Mouse (Mus musculus): ENCODE results near the gene Tfec. TPM values are rescaled to one million over a fixed set of nuclear protein-coding genes. Genes with fewer than 3 reads are reported as not detected.

Gene Tfec
- total RNA-seq (2023): not detected

GRCm38 (mm10) chr6:16898251-16898862 lies at the start of gene Tfec:
TSS of gene Tfec (minus strand) at chr6:16898441.

Other genes starting within 250 kb of the Tfec start
- 10 to 100 TPM; 48.9 to 60.2 TPM for gene Tes, start 166.7 kb upstream of the Tfec start, total RNA-seq (2023)

All from B cell, adult 67 days (primary cell).